Mouse (Mus musculus) limb, embryonic 12.5 days (tissue): ENCODE data around the gene H1fx. TPM values are rescaled to one million over a fixed set of nuclear protein-coding genes. Genes with fewer than 3 reads are reported as not detected.

Source experiments
- ATAC-seq: fragments of 200-750 bp; cut with Nextera tagmentation; 2 replicates; pipeline ENCODE4 v1.8.0; 2017; ENCODE audit warnings: low read depth, moderate TSS enrichment; ENCODE audit not compliant: insufficient number of reproducible peaks, insufficient read depth, low FRiP score, low TSS enrichment
- H3K27ac ChIP-seq: fragments of 300-500 bp; sonication (generic); 2 replicates; pipeline ENCODE4 v1.5.1; 2016; ENCODE audit warnings: mild to moderate bottlenecking, moderate library complexity
- H3K27me3 ChIP-seq: fragments of 300-500 bp; sonication (generic); 2 replicates; pipeline ENCODE4 v1.6.1; 2016; ENCODE audit warnings: mild to moderate bottlenecking, moderate library complexity
- H3K36me3 ChIP-seq: fragments of 300-500 bp; sonication (generic); 2 replicates; pipeline ENCODE4 v1.6.1; 2016; ENCODE audit warnings: mild to moderate bottlenecking, moderate library complexity
- H3K4me1 ChIP-seq: fragments of 300-500 bp; sonication (generic); replicated peaks from 2 replicates; pipeline ENCODE4 v1.6.1; 2016
- H3K4me2 ChIP-seq: fragments of 300-500 bp; sonication (generic); 2 replicates; pipeline ENCODE4 v1.6.1; 2016; ENCODE audit warnings: mild to moderate bottlenecking, moderate library complexity
- H3K4me3 ChIP-seq: fragments of 300-500 bp; sonication (generic); replicated peaks from 2 replicates; pipeline ENCODE4 v1.5.1; 2016; ENCODE audit warnings: mild to moderate bottlenecking
- H3K9ac ChIP-seq: fragments of 300-500 bp; sonication (generic); replicated peaks from 2 replicates; pipeline ENCODE4 v1.6.1; 2016; ENCODE audit warnings: mild to moderate bottlenecking, moderate library complexity
- H3K9me3 ChIP-seq: fragments of 300-500 bp; sonication (generic); 2 replicates; pipeline ENCODE4 v1.6.1; 2016; ENCODE audit warnings: mild to moderate bottlenecking, moderate library complexity
- WGBS: fragments of 180-500 bp; shearing (Covaris S2); methylation state at CpG from one replicate; pipeline ENCODE4 v1.1.7; 2016; 5-methylcytosine and 5-hydroxymethylcytosine counted together
- polyA plus RNA-seq: library from polyadenylated mRNA; unstranded; fragments of >200 nt; fragmentation: Nextera tagmentation; extraction: Ambion mirVana; gene quantifications from 2 replicates; pipeline ENCODE4 v1.2.1, GENCODE M21; 2016

The H1fx gene
- polyA plus RNA-seq, 1 experiment from 2014 or later = 129 TPM

- no peaks in the 10 kb centered on the region for H3K4me1 ChIP-seq
- H3K27ac ChIP-seq = no peak overlapping the region
- no peak overlapping the region for H3K9ac ChIP-seq
- no peak overlapping the region for H3K4me3 ChIP-seq
- no peaks in the 10 kb centered on the region for H3K9me3 ChIP-seq
- no peak overlapping the region for H3K4me2 ChIP-seq
- no peak for ATAC-seq
- H3K27me3 ChIP-seq = no peaks in the 10 kb centered on the region
- H3K36me3 ChIP-seq = peaks cover 87% of the 10 kb centered on the region
- 88% methylated on average over 4 of the region's 4 CpGs for WGBS
These were observed 22.0 kb upstream of the H1fx start for GRCm38 (mm10) chr6:88003439-88003838.

GRCm38 (mm10) chr6:87998358-87998757 lies 16.9 kb upstream of the H1fx start:
- 87% methylated on average over 4 of the region's 4 CpGs for WGBS
- Histone ChIP-seq H3K27me3 (no peaks in the 10 kb centered on the region), H3K9me3 (no peaks in the 10 kb centered on the region), H3K9ac (no peak overlapping the region), H3K27ac (no peak overlapping the region), H3K36me3 (peaks cover 53% of the 10 kb centered on the region), H3K4me3 (no peak overlapping the region), H3K4me2 (no peak overlapping the region), H3K4me1 (peaks cover 14% of the 10 kb centered on the region)
- no peak for ATAC-seq

DNA sequence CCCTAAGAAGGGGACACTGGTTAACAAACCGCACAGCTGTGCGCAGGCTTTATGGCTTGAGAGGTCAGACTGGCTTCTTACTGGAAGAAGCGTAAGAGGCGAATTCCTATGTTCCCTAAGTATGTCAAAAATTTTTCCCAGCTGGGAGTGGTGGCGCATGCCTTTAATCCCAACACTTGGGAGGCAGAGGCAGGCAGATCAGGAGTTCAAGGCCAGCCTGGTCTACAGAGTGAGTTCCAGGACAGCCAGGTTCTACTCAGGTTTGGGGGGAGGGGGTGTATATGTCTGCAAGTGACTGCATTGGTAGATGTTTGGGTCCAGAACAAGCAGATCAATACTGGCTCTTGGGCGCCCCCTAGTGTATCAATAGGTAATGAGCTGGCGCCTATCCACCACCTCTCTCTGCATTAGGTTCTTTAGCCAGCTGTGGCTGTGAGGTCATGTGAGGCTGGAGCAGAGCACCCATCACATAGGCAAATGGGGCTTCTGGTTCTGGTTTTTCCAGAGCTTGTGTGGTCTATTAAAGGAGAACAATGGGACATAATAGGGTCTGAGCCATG lies 16.3 kb upstream of the H1fx start:
- H3K36me3 ChIP-seq = peaks cover 48% of the 10 kb centered on the region
- H3K4me1 ChIP-seq = peaks cover 19% of the 10 kb centered on the region
- no peak for ATAC-seq
- H3K4me2 ChIP-seq = no peak overlapping the region
- H3K9ac ChIP-seq = no peak overlapping the region
- no peaks in the 10 kb centered on the region for H3K27me3 ChIP-seq
- H3K4me3 ChIP-seq = no peak overlapping the region
- H3K9me3 ChIP-seq = no peaks in the 10 kb centered on the region
- 62% methylated on average over 7 of the region's 7 CpGs for WGBS
- no peak overlapping the region for H3K27ac ChIP-seq

- no peak overlapping the region for H3K27ac ChIP-seq
- ATAC-seq = no peak
- 84% methylated on average over 9 of the region's 9 CpGs for WGBS
These were observed 15.2 kb upstream of the H1fx start for GRCm38 (mm10) chr6:87996606-87997005.

DNA sequence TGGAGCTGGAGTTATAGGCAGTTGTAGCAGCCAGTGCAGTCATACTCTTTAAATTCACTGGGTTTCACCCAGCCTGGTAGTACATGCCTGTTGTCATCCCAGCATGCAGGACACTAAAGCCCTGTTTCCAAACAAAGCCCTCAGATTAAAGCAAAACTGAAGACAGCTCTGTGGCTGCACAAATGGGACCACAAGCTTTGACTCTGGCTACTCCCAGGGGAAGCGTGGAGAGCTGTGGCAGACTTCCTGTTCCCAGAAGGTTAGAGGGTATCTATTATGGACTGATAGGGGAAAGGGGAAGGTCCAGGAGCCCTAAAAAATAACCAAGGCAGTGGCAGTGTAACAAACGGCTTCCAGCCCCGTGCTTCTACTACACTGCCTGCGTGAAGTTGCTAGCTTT lies 14.1 kb upstream of the H1fx start:
- H3K9me3 ChIP-seq = no peaks in the 10 kb centered on the region
- no peak overlapping the region for H3K4me3 ChIP-seq
- WGBS = 82% methylated on average over 4 of the region's 4 CpGs
- H3K4me2 ChIP-seq = no peak overlapping the region
- H3K27me3 ChIP-seq = no peaks in the 10 kb centered on the region
- peaks cover 25% of the 10 kb centered on the region for H3K36me3 ChIP-seq
- H3K27ac ChIP-seq = no peak overlapping the region
- peaks cover 27% of the 10 kb centered on the region for H3K4me1 ChIP-seq
- ATAC-seq = no peak
- H3K9ac ChIP-seq = no peak overlapping the region

More at GRCm38 (mm10) chr6:87996606-87997005, 15.2 kb upstream of the H1fx start:
- Histone ChIP-seq H3K4me3 (no peak overlapping the region), H3K4me2 (no peak overlapping the region), H3K4me1 (peaks cover 26% of the 10 kb centered on the region), H3K36me3 (peaks cover 36% of the 10 kb centered on the region), H3K9ac (no peak overlapping the region), H3K27me3 (no peaks in the 10 kb centered on the region), H3K9me3 (no peaks in the 10 kb centered on the region)

- Histone ChIP-seq H3K27ac (peak overlapping the region; percentile 88), H3K4me3 (peak overlapping the region; percentile 32), H3K4me1 (peaks cover 27% of the 10 kb centered on the region), H3K36me3 (peaks cover 25% of the 10 kb centered on the region; the same call in 1 of the 2 replicates), H3K27me3 (no peaks in the 10 kb centered on the region), H3K9me3 (no peaks in the 10 kb centered on the region), H3K4me2 (peak overlapping the region; percentile 59), H3K9ac (peak overlapping the region; percentile 48)
- WGBS = 6% methylated on average over 18 of the region's 18 CpGs
- ATAC-seq = peak; percentile 79; the same call in 1 of the 2 replicates
These were observed 12.5 kb upstream of the H1fx start for GRCm38 (mm10) chr6:87993790-87994571.

DNA sequence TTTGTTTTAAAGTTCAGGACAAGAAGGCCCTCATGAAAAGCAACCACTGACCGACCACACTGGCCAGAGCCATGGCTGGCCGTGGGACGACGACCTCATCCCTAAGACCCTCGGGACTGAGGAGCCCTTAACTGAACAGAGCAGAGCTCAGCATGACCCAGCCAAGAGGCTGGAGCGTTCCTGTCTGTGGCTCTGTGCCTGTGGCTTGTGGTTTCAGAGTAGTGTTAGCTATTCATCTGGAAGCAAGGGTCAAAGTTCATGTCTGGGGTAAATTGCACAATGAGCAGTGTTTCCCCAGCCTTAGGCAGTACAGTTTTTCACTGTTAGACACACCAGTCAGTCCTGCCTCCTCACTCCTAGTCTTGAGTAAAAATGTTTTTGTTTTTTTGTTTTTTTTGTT lies 11.3 kb upstream of the H1fx start:
- H3K9me3 ChIP-seq = no peaks in the 10 kb centered on the region
- no peaks in the 10 kb centered on the region for H3K27me3 ChIP-seq
- H3K4me3 ChIP-seq = no peak overlapping the region
- 33% methylated on average over 6 of the region's 6 CpGs for WGBS
- ATAC-seq = no peak
- H3K4me1 ChIP-seq = peaks cover 27% of the 10 kb centered on the region
- no peak overlapping the region; the same call in 1 of the 2 replicates for H3K27ac ChIP-seq
- no peak overlapping the region for H3K9ac ChIP-seq
- H3K36me3 ChIP-seq = peaks cover 29% of the 10 kb centered on the region
- no peak overlapping the region for H3K4me2 ChIP-seq

- WGBS = 91% methylated on average over 1 of the region's 1 CpGs
- H3K9me3 ChIP-seq = no peaks in the 10 kb centered on the region
- H3K27ac ChIP-seq = 0 out of 2 replicates have a peak overlapping the region, but pooled peaks have one; percentile 41
- no peak overlapping the region for H3K9ac ChIP-seq
- peaks cover 37% of the 10 kb centered on the region for H3K36me3 ChIP-seq
- H3K4me2 ChIP-seq = no peak overlapping the region
- no peak for ATAC-seq
- H3K4me3 ChIP-seq = no peak overlapping the region
- no peaks in the 10 kb centered on the region for H3K27me3 ChIP-seq
- H3K4me1 ChIP-seq = peaks cover 27% of the 10 kb centered on the region
These were observed 10.4 kb upstream of the H1fx start for GRCm38 (mm10) chr6:87991886-87992285.

DNA sequence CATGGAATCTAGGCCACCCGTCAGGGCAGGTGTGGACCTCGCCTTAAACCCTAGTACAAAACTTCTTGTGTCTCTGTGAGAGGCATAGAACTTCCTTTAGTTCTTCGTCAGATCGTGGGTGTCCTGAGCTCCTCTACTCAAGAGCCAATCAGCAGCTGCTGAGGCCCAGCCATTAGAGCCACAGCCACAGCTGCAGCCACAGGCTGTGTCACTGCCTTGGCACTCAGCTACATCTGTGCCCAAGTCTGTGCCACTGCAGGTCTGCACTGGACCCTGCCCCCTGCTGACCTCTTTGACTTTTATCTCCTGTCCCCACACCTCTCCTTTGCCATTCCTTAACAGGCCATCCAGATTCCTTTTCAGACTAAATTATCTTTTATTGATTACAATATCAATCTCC lies 9.8 kb upstream of the H1fx start:
- H3K9ac ChIP-seq = no peak overlapping the region
- H3K4me3 ChIP-seq = no peak overlapping the region
- H3K4me2 ChIP-seq = no peak overlapping the region
- peaks cover 27% of the 10 kb centered on the region for H3K4me1 ChIP-seq
- no peak overlapping the region for H3K27ac ChIP-seq
- H3K9me3 ChIP-seq = no peaks in the 10 kb centered on the region
- peaks cover 39% of the 10 kb centered on the region for H3K36me3 ChIP-seq
- WGBS = 80% methylated on average over 4 of the region's 4 CpGs
- no peaks in the 10 kb centered on the region for H3K27me3 ChIP-seq
- ATAC-seq = no peak

DNA sequence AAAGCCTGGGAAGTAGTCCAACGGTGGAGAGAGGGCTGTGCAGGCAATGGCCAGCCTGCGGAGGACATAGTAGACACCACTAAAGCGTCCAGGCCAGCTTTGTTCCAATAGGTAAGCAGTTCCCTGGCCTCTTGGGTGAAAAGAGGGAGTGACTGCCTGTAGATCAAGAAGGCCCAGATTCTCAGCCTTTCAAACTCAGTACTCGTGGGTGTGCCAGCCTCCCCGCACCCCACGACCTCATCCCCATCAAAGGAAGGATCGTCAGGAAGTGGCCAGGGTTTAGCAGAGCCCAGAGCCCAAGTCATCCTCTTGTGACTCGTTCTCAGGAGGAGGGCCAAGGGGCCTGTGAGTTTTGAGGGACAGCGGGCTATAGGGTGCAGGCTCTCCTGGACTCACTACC lies 1.1 kb upstream of the H1fx start:
- H3K4me3 ChIP-seq = peak overlapping the region; percentile 98
- 66% methylated on average over 9 of the region's 9 CpGs for WGBS
- H3K4me2 ChIP-seq = peak overlapping the region; percentile 78
- H3K9me3 ChIP-seq = no peaks in the 10 kb centered on the region
- H3K9ac ChIP-seq = peak overlapping the region; percentile 98
- no peaks in the 10 kb centered on the region for H3K27me3 ChIP-seq
- ATAC-seq = no peak
- H3K36me3 ChIP-seq = peaks cover 44% of the 10 kb centered on the region
- peaks cover 16% of the 10 kb centered on the region for H3K4me1 ChIP-seq
- H3K27ac ChIP-seq = peak overlapping the region; percentile 97; the same call in 1 of the 2 replicates

DNA sequence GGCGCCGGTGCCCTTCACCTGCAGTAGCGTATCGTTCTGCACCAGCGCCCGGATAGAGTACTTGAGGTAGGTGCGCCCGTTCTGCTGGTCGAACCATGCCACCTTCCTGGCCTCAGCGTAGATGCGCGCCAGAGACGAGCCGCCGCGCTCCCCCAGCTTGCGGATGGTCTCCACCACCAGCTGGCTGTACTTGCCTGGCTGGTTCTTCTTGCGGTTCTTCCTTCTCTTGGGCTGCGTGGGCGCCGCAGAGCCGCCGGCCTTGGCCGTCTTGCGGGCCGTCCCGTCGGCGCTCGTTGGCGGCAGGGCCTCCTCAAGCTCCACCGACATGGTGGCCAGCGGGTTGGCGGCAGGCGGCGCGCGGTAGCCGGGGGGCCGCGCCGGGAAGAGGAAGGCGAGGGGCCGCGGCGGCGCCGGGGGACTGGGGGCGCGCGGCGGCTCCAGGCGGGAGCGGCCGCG lies 379 bp downstream of the H1fx start:
- Histone ChIP-seq H3K27ac (peak overlapping the region; percentile 97), H3K9me3 (no peaks in the 10 kb centered on the region), H3K4me2 (peak overlapping the region; percentile 78), H3K4me3 (peak overlapping the region; percentile 98), H3K36me3 (peaks cover 31% of the 10 kb centered on the region), H3K4me1 (peaks cover 16% of the 10 kb centered on the region), H3K9ac (peak overlapping the region; percentile 98), H3K27me3 (no peaks in the 10 kb centered on the region)
- ATAC-seq = peak; percentile 14; the same call in 1 of the 2 replicates
- WGBS = under 1% methylated on average over 56 of the region's 56 CpGs
